Mouse (Mus musculus): ENCODE measurements around the gene Tspan18.

The Tspan18 gene

GRCm38 (mm10) chr2:93152191-93152601 lies 182.1 kb downstream of the Tspan18 start:
- no peak for DNase-seq
